35 mouse cellular contexts compared by ENCODE assay signal in genomic region chr3:132981968-132982367, GRCm38 (mm10). TPM values are rescaled to one million over a fixed set of nuclear protein-coding genes. Genes with fewer than 3 reads are reported as not detected.
"Had no signal": no experiment of that assay in that cellular context is flagged by ENCODE, and none has a peak within 500 bp of the region (broad histone marks: within the 10 kb centered on the region; RNA-seq: fewer than 3 reads in every experiment).

No protein-coding gene starts in this region.

- H3K9me3 ChIP-seq: limb, embryonic 10.5 days; limb, embryonic 13.5 days; limb, embryonic 15.5 days; liver, embryonic 12.5 days; liver, embryonic 13.5 days; liver, embryonic 15.5 days; lung, embryonic 15.5 days; midbrain, embryonic 10.5 days; midbrain, embryonic 12.5 days; midbrain, embryonic 13.5 days; midbrain, embryonic 15.5 days; neural tube, embryonic 12.5 days had no signal

- H3K36me3 ChIP-seq: liver, embryonic 15.5 days; midbrain, embryonic 15.5 days had no signal

- H3K4me2 ChIP-seq: limb, embryonic 12.5 days; limb, embryonic 13.5 days; limb, embryonic 15.5 days; liver, embryonic 11.5 days; liver, embryonic 12.5 days; liver, embryonic 13.5 days; liver, embryonic 15.5 days; lung, embryonic 14.5 days; lung, embryonic 15.5 days; midbrain, embryonic 11.5 days; midbrain, embryonic 12.5 days; midbrain, embryonic 13.5 days; midbrain, embryonic 15.5 days; neural tube, embryonic 12.5 days had no signal

- ATAC-seq: liver, embryonic 12.5 days; liver, postnatal 0 days; lung, postnatal 0 days; midbrain, embryonic 13.5 days; midbrain, embryonic 15.5 days; midbrain, embryonic 16.5 days had no signal

- DNase-seq: left cerebral cortex, postnatal 4 days; liver; liver, embryonic 13.5 days; liver, postnatal 0 days; lung, adult 18-20 months; lung, adult 2 months; lung, embryonic 14.5 days; lung, postnatal 14 days; lung, postnatal 36 days; lung, postnatal 4 days; midbrain, embryonic 14.5 days had no signal

- H3K4me1 ChIP-seq: limb, embryonic 10.5 days; liver, embryonic 12.5 days; liver, embryonic 13.5 days; liver, embryonic 15.5 days; midbrain, embryonic 10.5 days; midbrain, embryonic 12.5 days; midbrain, embryonic 13.5 days; midbrain, embryonic 15.5 days; neural tube, embryonic 12.5 days had no signal

- H3K9ac ChIP-seq: limb, embryonic 12.5 days; limb, embryonic 13.5 days; limb, embryonic 15.5 days; liver, embryonic 12.5 days; liver, embryonic 13.5 days; liver, embryonic 14.5 days; liver, embryonic 15.5 days; liver, postnatal 0 days; lung, embryonic 14.5 days; lung, embryonic 15.5 days; midbrain, embryonic 12.5 days; midbrain, embryonic 13.5 days; midbrain, embryonic 15.5 days; neural tube, embryonic 12.5 days had no signal

- H3K4me3 ChIP-seq: limb, embryonic 10.5 days; limb, embryonic 12.5 days; limb, embryonic 13.5 days; limb, embryonic 15.5 days; liver, embryonic 12.5 days; liver, embryonic 13.5 days; liver, embryonic 15.5 days; lung, embryonic 15.5 days; megakaryocyte, embryonic 14.5 days; midbrain, embryonic 10.5 days; midbrain, embryonic 12.5 days; midbrain, embryonic 13.5 days; midbrain, embryonic 15.5 days; myocyte; neural tube, embryonic 12.5 days had no signal

- H3K27me3 ChIP-seq: limb, embryonic 12.5 days; limb, embryonic 13.5 days; limb, embryonic 15.5 days; liver, embryonic 12.5 days; liver, embryonic 13.5 days; liver, embryonic 15.5 days; lung, embryonic 15.5 days; megakaryocyte, embryonic 14.5 days; midbrain, embryonic 12.5 days; midbrain, embryonic 13.5 days; midbrain, embryonic 15.5 days; neural tube, embryonic 12.5 days had no signal

- H3K27ac ChIP-seq: limb, embryonic 10.5 days; limb, embryonic 12.5 days; limb, embryonic 13.5 days; limb, embryonic 15.5 days; liver, embryonic 12.5 days; liver, embryonic 13.5 days; liver, embryonic 14.5 days; liver, embryonic 15.5 days; macrophage; midbrain, embryonic 10.5 days; midbrain, embryonic 12.5 days; midbrain, embryonic 13.5 days; midbrain, embryonic 15.5 days; neural tube, embryonic 12.5 days had no signal

RNA-seq across cellular contexts. Expression of gene Npnt, which starts 31.9 kb away (rescaled TPM):
- total RNA-seq: megakaryocyte progenitor cell, adult 5-6 weeks; megakaryocyte, adult 5-6 weeks; megakaryocyte-erythroid progenitor cell, adult 5-6 weeks; monocyte, adult 5-6 weeks had no signal
- polyA plus RNA-seq: macrophage had no signal
